Mouse (Mus musculus) forebrain, postnatal 0 days (tissue): ENCODE measurements around the gene Gemin6. TPM values are rescaled to one million over a fixed set of nuclear protein-coding genes. Genes with fewer than 3 reads are reported as not detected.

Experiments used
- ATAC-seq: fragments of 200-750 bp; cut with Nextera tagmentation; 2 replicates; pipeline ENCODE4 v1.8.0; 2017; ENCODE audit warnings: mild to moderate bottlenecking, moderate library complexity
- DNase-seq: peaks from one replicate; pipeline ENCODE4 v3.0.0-alpha.2; 2015
- H3K27ac ChIP-seq: fragments of 300-500 bp; sonication (generic); 2 replicates; pipeline ENCODE4 v1.5.1; 2014; ENCODE audit warnings: low read depth, mild to moderate bottlenecking, antibody characterized with exemption, low read length, moderate library complexity, mixed read lengths
- H3K27me3 ChIP-seq: fragments of 300-500 bp; sonication (generic); 2 replicates; pipeline ENCODE4 v1.6.1; 2014; ENCODE audit warnings: mild to moderate bottlenecking, low read length, mixed read lengths; ENCODE audit not compliant: insufficient read depth
- H3K36me3 ChIP-seq: fragments of 300-500 bp; sonication (generic); 2 replicates; pipeline ENCODE4 v1.6.1; 2014; ENCODE audit warnings: mild to moderate bottlenecking, moderate library complexity; ENCODE audit not compliant: insufficient read depth
- H3K4me1 ChIP-seq: fragments of 300-500 bp; sonication (generic); 2 replicates; pipeline ENCODE4 v1.6.1; 2014; ENCODE audit warnings: antibody characterized with exemption; ENCODE audit not compliant: insufficient read depth
- H3K4me2 ChIP-seq: fragments of 300-500 bp; sonication (generic); 2 replicates; pipeline ENCODE4 v1.6.1; 2014; ENCODE audit warnings: low read depth, mild to moderate bottlenecking, moderate library complexity
- H3K4me3 ChIP-seq: fragments of 300-500 bp; sonication (generic); 2 replicates; pipeline ENCODE4 v1.5.1; 2014; ENCODE audit warnings: low read depth, low read length, mixed read lengths
- H3K9ac ChIP-seq: fragments of 300-500 bp; sonication (generic); 2 replicates; pipeline ENCODE4 v1.6.1; 2014; ENCODE audit warnings: mild to moderate bottlenecking
- H3K9me3 ChIP-seq: fragments of 300-500 bp; sonication (generic); 2 replicates; pipeline ENCODE4 v1.6.1; 2016; ENCODE audit warnings: low read length
- CTCF ChIP-seq: sonication (generic); IDR thresholded peaks from 2 replicates; pipeline ENCODE4 v1.5.1; 2016; ENCODE audit warnings: antibody characterized with exemption, control low read depth, low read depth
- WGBS: fragments of 180-500 bp; shearing (Covaris S2); extraction: QIAGEN DNeasy Blood & Tissue Kit; methylation state at CpG from one replicate; pipeline ENCODE4 v1.1.7; 2014; 5-methylcytosine and 5-hydroxymethylcytosine counted together
- polyA plus RNA-seq: library from polyadenylated mRNA; unstranded; fragments of >200 nt; fragmentation: Nextera tagmentation; extraction: Ambion mirVana; gene quantifications from 2 replicates; pipeline ENCODE4 v1.2.1, GENCODE M21; 2015
- total RNA-seq: library from RNA; depleted of rRNA; stranded (reverse); fragments of >200 nt; gene quantifications from 2 replicates; pipeline ENCODE4 v1.2.3, GENCODE M21; 2014

The Gemin6 gene
- total and polyA plus RNA-seq, 2 experiments from 2014 or later, result 14.0 to 24.9 TPM

DNA sequence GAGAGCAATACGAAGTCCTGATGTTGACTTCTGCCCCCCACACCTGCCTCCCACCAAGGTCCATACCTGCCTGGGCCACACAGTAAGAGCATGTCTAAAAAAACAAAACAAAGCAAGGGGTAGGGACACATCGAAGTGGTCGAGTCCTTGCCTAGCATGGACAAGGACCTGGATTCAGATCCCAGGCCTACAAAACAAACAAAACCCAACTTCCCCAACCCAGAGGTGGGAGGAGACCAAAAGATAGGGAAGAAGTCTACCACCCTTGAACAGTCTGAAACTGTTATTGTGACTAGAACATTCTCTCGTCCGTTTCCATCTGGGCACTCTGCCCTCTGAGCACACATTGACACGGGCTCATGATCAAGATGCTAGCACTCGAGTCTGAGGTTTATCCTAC, 10.1 kb downstream of the Gemin6 start:
- Histone ChIP-seq H3K9ac (no peak overlapping the region), H3K9me3 (no peaks in the 10 kb centered on the region), H3K36me3 (peaks cover 22% of the 10 kb centered on the region), H3K4me2 (no peak overlapping the region), H3K4me1 (no peaks in the 10 kb centered on the region), H3K27me3 (no peaks in the 10 kb centered on the region), H3K4me3 (no peak overlapping the region), H3K27ac (no peak overlapping the region)
- ATAC-seq, result no peak
- 81% methylated on average over 7 of the region's 7 CpGs for WGBS
- DNase-seq, result no peak
- TF ChIP-seq CTCF, result no peak

DNA sequence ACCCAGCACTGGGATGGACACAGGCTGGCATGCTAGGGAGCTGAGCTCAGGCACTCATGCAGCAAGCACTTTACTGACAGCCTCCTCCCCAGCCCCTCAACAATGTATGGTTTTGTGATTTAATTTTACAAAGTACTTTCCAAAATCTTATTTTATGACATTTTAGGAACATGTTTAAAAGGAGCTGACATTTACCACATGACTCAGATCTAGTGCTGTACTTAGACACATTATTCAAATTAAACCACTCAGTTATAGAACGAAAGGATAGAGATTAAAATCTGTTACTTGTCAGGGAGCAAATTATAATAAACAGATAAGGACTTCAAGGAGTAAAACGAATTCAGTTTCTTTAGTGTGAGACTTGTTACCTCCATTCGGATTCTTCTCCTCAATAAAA, 11.2 kb downstream of the Gemin6 start:
- Histone ChIP-seq H3K27me3 (no peaks in the 10 kb centered on the region), H3K4me3 (no peak overlapping the region), H3K27ac (0 out of 2 replicates have a peak overlapping the region, but pooled peaks have one; percentile 29), H3K4me2 (no peak overlapping the region), H3K9me3 (no peaks in the 10 kb centered on the region), H3K4me1 (no peaks in the 10 kb centered on the region), H3K9ac (no peak overlapping the region), H3K36me3 (peaks cover 32% of the 10 kb centered on the region)
- DNase-seq, result no peak
- WGBS, result 77% methylated on average over 3 of the region's 3 CpGs
- no peak for TF ChIP-seq CTCF
- ATAC-seq, result peak; percentile 54

DNA sequence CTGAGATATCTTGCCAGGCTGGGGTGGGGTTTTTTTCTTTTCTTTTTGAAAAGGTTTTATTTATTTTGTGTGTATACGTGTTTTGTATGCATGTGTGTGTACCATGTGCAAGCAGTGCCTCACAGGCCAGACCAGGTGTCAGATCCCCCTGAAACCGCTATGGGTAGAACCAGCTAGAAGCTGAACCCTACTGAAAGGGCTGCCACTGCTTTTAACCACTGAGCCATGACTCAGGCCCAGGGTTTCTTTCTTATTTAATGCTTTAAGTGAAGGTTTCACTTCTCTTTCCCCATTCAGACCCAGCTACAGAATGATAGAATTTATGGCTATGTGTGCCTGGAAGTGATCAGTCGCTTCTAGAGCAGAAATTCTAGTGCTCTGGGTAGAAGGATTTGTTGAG, 12.6 kb downstream of the Gemin6 start:
- H3K9ac ChIP-seq, result no peak overlapping the region
- H3K9me3 ChIP-seq, result no peaks in the 10 kb centered on the region
- no peak overlapping the region for H3K4me3 ChIP-seq
- H3K36me3 ChIP-seq, result peaks cover 42% of the 10 kb centered on the region
- ATAC-seq, result no peak
- H3K27me3 ChIP-seq, result no peaks in the 10 kb centered on the region
- H3K27ac ChIP-seq, result no peak overlapping the region
- no peak for TF ChIP-seq CTCF
- 95% methylated on average over 3 of the region's 3 CpGs for WGBS
- no peak overlapping the region for H3K4me2 ChIP-seq
- no peak for DNase-seq
- H3K4me1 ChIP-seq, result no peaks in the 10 kb centered on the region

DNA sequence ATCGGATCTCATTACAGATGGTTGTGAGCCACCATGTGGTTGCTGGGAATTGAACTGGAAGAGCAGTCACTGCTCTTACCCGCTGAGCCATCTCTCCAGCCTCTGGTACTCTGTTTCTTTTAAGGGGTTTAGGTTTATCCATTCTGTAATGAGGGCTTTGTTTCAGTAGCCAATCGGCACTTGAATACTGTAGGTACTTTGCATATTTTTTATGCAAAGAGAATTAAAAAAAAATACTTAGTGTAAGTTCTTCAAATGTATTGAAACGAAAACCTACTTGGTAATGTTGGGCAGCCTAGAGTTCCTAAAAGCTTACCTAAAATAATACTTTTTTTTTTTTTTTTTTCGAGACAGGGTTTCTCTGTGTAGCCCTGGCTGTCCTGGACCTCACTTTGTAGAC, 13.2 kb downstream of the Gemin6 start:
- ATAC-seq (no peak), DNase-seq (no peak)
- Histone ChIP-seq H3K27me3 (no peaks in the 10 kb centered on the region), H3K36me3 (peaks cover 49% of the 10 kb centered on the region), H3K9ac (no peak overlapping the region), H3K4me2 (no peak overlapping the region), H3K4me1 (no peaks in the 10 kb centered on the region), H3K27ac (no peak overlapping the region), H3K4me3 (no peak overlapping the region), H3K9me3 (no peaks in the 10 kb centered on the region)
- WGBS, result 87% methylated on average over 5 of the region's 5 CpGs
- TF ChIP-seq CTCF, result no peak

DNA sequence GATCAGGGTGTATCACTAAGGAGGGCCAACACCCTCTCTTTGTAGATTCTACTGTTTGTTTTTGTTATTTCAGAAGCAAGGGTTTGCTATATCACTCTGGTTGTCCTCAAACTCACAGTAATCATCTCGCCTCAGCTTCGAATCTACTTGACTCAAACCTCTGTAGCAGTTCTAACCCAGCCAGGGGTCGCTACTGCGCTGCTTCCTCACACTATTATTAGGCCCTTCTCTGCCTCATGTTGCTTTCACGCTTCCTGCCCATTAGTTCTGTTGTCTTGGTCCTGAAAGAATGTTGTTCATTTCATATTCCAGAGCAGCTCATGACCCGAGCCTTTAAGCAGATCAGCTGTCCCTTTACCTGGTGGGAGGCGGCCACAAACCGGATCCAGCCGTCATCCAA, 17.4 kb downstream of the Gemin6 start:
- Histone ChIP-seq H3K4me3 (no peak overlapping the region), H3K27ac (no peak overlapping the region), H3K4me1 (no peaks in the 10 kb centered on the region), H3K27me3 (no peaks in the 10 kb centered on the region), H3K9me3 (no peaks in the 10 kb centered on the region), H3K4me2 (no peak overlapping the region), H3K9ac (no peak overlapping the region), H3K36me3 (peaks cover 85% of the 10 kb centered on the region)
- no peak for TF ChIP-seq CTCF
- ATAC-seq, result no peak
- no peak for DNase-seq
- WGBS, result 91% methylated on average over 9 of the region's 9 CpGs

DNA sequence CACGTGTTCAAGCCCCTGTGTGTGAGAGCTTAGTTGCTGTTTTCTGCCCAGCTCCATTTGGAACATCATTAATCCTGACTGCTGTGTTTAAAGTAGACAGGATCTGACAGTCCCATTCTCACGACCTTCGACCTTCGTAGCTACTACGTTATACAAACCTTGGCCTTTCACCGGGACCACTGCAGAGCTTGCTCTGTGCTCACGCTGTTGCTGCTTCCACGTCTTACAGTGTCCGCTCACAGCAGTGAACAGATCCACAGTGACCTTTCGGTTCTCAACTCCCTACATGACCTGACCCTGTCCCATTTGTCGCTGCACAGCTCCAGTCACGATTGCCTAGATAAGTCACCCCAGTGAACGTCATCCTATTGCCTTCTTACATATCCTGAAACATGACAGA, 18.9 kb downstream of the Gemin6 start:
- Histone ChIP-seq H3K9me3 (no peaks in the 10 kb centered on the region), H3K4me3 (no peak overlapping the region), H3K9ac (no peak overlapping the region), H3K4me1 (no peaks in the 10 kb centered on the region), H3K27me3 (no peaks in the 10 kb centered on the region), H3K27ac (no peak overlapping the region), H3K4me2 (no peak overlapping the region), H3K36me3 (peaks cover 91% of the 10 kb centered on the region)
- ATAC-seq, result no peak
- DNase-seq, result no peak
- WGBS, result 91% methylated on average over 13 of the region's 13 CpGs
- TF ChIP-seq CTCF, result no peak

DNA sequence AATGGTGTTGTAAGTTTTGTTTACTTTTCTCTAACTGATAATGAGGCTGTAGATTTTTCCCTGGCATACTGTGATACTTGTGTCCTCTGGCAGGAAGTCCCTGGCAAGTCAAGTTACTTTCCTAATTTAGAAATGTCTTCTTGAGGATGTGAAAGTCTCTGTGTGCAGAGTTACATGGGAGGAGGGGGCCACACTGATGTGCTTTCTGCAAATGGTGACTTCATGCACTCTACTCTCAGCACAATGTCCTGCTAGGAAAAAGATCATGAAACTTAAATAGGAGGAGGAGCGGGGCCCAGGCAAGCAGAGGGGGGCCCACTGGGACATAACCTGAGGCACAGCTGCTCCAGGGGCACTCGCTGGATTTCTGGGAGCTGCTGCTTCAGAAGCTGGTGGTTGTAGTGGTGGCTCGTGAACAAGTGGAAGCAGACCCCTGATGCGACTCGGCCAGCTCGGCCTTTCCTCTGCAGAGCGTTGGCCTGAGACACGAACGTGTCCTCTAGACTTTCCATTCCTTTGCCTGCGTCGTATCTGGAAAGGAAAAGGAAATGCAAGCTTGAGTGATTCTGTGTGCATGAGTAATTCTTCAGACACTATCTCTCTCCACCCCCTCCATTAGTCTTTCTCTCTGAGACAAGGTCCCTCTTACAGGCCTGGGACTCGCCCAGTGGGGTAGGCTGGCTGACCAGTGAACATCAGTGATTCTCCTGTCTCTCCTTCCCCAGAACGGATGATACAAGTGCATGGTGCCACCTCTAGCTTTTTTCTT, 28.7 kb downstream of the Gemin6 start:
- WGBS, result 87% methylated on average over 13 of the region's 13 CpGs
- H3K36me3 ChIP-seq, result peaks cover 87% of the 10 kb centered on the region
- H3K27me3 ChIP-seq, result no peaks in the 10 kb centered on the region
- H3K4me2 ChIP-seq, result no peak overlapping the region
- no peak overlapping the region for H3K4me3 ChIP-seq
- no peak overlapping the region for H3K27ac ChIP-seq
- H3K9me3 ChIP-seq, result no peaks in the 10 kb centered on the region
- no peak for TF ChIP-seq CTCF
- H3K4me1 ChIP-seq, result no peaks in the 10 kb centered on the region
- no peak for ATAC-seq
- no peak for DNase-seq
- H3K9ac ChIP-seq, result no peak overlapping the region
